In the genomic region with DNA sequence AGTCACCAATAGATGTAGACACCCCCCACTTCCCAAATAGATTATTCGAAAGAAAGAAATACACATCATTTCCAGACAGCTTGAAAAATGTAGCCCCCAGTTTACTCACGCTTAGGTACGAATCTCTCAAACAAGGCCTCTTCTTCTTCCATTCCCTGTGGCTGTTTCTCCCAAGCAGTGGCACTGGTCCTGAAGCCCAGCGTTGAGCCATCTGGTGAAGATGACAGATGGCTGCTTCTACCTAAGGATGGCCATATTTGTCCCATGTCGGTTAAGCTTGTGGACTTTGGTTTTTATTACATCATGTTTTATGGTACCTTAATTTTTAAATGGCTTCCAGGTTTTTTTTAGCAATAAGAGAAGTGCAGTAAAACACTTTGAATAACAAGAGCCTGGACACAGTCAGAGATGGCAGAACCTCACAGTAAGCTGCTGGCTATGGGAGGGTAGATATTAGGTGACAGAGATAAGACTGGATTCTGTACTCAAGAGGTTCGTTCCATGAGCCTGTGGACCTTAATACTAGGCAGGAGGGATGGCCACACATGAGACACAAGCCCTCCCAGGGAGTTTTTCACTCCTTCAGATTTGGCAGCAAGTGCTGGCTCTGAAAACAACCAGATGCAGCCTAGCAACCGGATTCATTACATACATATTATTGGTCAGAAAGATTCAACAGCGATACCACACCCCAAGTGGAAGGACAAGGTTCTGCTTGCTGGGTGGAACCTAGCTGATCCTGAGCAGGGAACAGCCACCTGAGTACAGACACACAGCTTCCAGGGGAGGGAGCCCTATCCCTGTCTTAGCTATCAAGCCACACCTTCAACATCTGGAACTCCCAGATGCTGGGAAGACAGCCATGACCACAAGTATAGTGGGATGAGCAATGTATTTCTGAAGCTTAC, we compare ENCODE assay signal across 10 mouse cellular contexts. TPM values are rescaled to one million over a fixed set of nuclear protein-coding genes. Genes with fewer than 3 reads are reported as not detected.
DNase-seq lines count a peak whose midpoint lies in the region; ATAC-seq and TF ChIP-seq lines count a peak whose summit lies in the region.
"Had no signal": no experiment of that assay in that cellular context is flagged by ENCODE, and none has a peak within 500 bp of the region (broad histone marks: within the 10 kb centered on the region; RNA-seq: fewer than 3 reads in every experiment).

No protein-coding gene starts in this region.

- H3K4me2 ChIP-seq in embryonic facial prominence, embryonic 11.5 days (ENCODE audit: low read depth, low read length), result no peak overlapping the region
- no peak overlapping the region for H3K4me2 ChIP-seq in neural tube, embryonic 15.5 days
- H3K4me2 ChIP-seq: embryonic facial prominence, embryonic 12.5 days; limb, embryonic 12.5 days had no signal

- no peaks in the 10 kb centered on the region for H3K9me3 ChIP-seq in embryonic facial prominence, embryonic 11.5 days (replicated peaks; ENCODE audit: control insufficient read depth, low read length)
- H3K9me3 ChIP-seq in embryonic facial prominence, embryonic 10.5 days, result no peaks in the 10 kb centered on the region
- H3K9me3 ChIP-seq in neural tube, embryonic 15.5 days (replicated peaks), result no peaks in the 10 kb centered on the region
- H3K9me3 ChIP-seq: embryonic facial prominence, embryonic 12.5 days; limb, embryonic 12.5 days had no signal

- TF ChIP-seq POLR2A in cortical plate, adult 2 months (IDR thresholded peaks at IDR 0.05; ENCODE audit: extremely low read depth, insufficient read depth, low read length), result no peak

- H3K9ac ChIP-seq in embryonic facial prominence, embryonic 11.5 days (replicated peaks; ENCODE audit: low read length), result no peak overlapping the region
- no peak overlapping the region for H3K9ac ChIP-seq in neural tube, embryonic 15.5 days (replicated peaks)
- H3K9ac ChIP-seq: embryonic facial prominence, embryonic 12.5 days; limb, embryonic 12.5 days had no signal

- no peak overlapping the region for H3K27ac ChIP-seq in embryonic facial prominence, embryonic 11.5 days (replicated peaks; ENCODE audit: low read depth, low read length)
- no peak overlapping the region for H3K27ac ChIP-seq in embryonic facial prominence, embryonic 10.5 days (replicated peaks)
- no peak overlapping the region for H3K27ac ChIP-seq in cortical plate, adult 2 months (ENCODE audit: insufficient read depth, low read length)
- no peak overlapping the region for H3K27ac ChIP-seq in neural tube, embryonic 15.5 days (replicated peaks)
- H3K27ac ChIP-seq: embryonic facial prominence, embryonic 12.5 days; limb, embryonic 12.5 days had no signal

- no peaks in the 10 kb centered on the region for H3K27me3 ChIP-seq in embryonic facial prominence, embryonic 11.5 days (ENCODE audit: control insufficient read depth, insufficient read depth, low read length)
- no peaks in the 10 kb centered on the region for H3K27me3 ChIP-seq in embryonic facial prominence, embryonic 10.5 days (replicated peaks; ENCODE audit: low read depth, poor library complexity, severe bottlenecking)
- no peaks in the 10 kb centered on the region for H3K27me3 ChIP-seq in neural tube, embryonic 15.5 days (replicated peaks)
- H3K27me3 ChIP-seq: embryonic facial prominence, embryonic 12.5 days had no signal

- WGBS in embryonic facial prominence, embryonic 11.5 days, result 80% methylated on average over 8 of the region's 8 CpGs
- 83% methylated on average over 8 of the region's 8 CpGs for WGBS in embryonic facial prominence, embryonic 10.5 days
- 78% methylated on average over 8 of the region's 8 CpGs for WGBS in neural tube, embryonic 15.5 days

- no peak for ATAC-seq in embryonic facial prominence, embryonic 11.5 days (replicated peaks; ENCODE audit: insufficient number of reproducible peaks, low FRiP score, low TSS enrichment, low read depth)
- ATAC-seq in neural tube, embryonic 15.5 days (ENCODE audit: low FRiP score), result no peak

- no peaks in the 10 kb centered on the region for H3K4me1 ChIP-seq in embryonic facial prominence, embryonic 11.5 days (ENCODE audit: control insufficient read depth, insufficient read depth, low read length)
- H3K4me1 ChIP-seq in embryonic facial prominence, embryonic 10.5 days, result no peaks in the 10 kb centered on the region
- peaks cover 1% of the 10 kb centered on the region; the same call in 1 of the 2 replicates for H3K4me1 ChIP-seq in cortical plate, adult 2 months (ENCODE audit: control insufficient read depth, insufficient read depth, low read length)
- no peaks in the 10 kb centered on the region for H3K4me1 ChIP-seq in neural tube, embryonic 15.5 days
- H3K4me1 ChIP-seq: embryonic facial prominence, embryonic 12.5 days; limb, embryonic 12.5 days had no signal

- 0 out of 2 replicates have a peak, but pooled peaks have one; percentile 13 for TF ChIP-seq CTCF in cortical plate, adult 2 months (IDR thresholded peaks at IDR 0.05; ENCODE audit: extremely low read depth, insufficient read depth, low read length)

- no peaks in the 10 kb centered on the region for H3K36me3 ChIP-seq in embryonic facial prominence, embryonic 11.5 days (replicated peaks; ENCODE audit: control insufficient read depth, insufficient read depth, low read depth, low read length)
- no peaks in the 10 kb centered on the region for H3K36me3 ChIP-seq in embryonic facial prominence, embryonic 10.5 days (replicated peaks)
- no peaks in the 10 kb centered on the region for H3K36me3 ChIP-seq in neural tube, embryonic 15.5 days
- H3K36me3 ChIP-seq: embryonic facial prominence, embryonic 12.5 days; limb, embryonic 12.5 days had no signal

- H3K4me3 ChIP-seq in embryonic facial prominence, embryonic 11.5 days (ENCODE audit: low read depth, low read length), result no peak overlapping the region
- H3K4me3 ChIP-seq in embryonic facial prominence, embryonic 10.5 days, result no peak overlapping the region
- H3K4me3 ChIP-seq in cortical plate, adult 2 months (ENCODE audit: insufficient read depth, low read length), result no peak overlapping the region
- H3K4me3 ChIP-seq in neural tube, embryonic 15.5 days (replicated peaks), result no peak overlapping the region
- H3K4me3 ChIP-seq: embryonic facial prominence, embryonic 12.5 days; limb, embryonic 12.5 days had no signal

- peak; percentile 18 for DNase-seq in embryonic facial prominence, embryonic 11.5 days (ENCODE audit: low spot score)
- no peak for DNase-seq in embryonic facial prominence, embryonic 10.5 days (ENCODE audit: low spot score)
- peak; percentile 91 for DNase-seq in 3T3-L1 (ENCODE audit: low read depth, low spot score)
- peak; percentile 9 to 25 for DNase-seq in layer of hippocampus, adult 8-10 months (ENCODE audit: low spot score in 2 of 2)
- DNase-seq in telencephalon, adult 2 months (ENCODE audit: low read depth, low spot score), result peak; percentile 38
- DNase-seq in thymus, postnatal 25 days, result no peak

RNA-seq across cellular contexts. Expression of a gene that starts 59.4 kb away (rescaled TPM):
- polyA plus RNA-seq in embryonic facial prominence, embryonic 11.5 days (2014; fragmentation: Nextera tagmentation; extraction: Ambion mirVana), result 0.41 and 1.6 TPM in 2 replicates
- 0.55 and 0.60 TPM in 2 replicates for polyA plus RNA-seq in embryonic facial prominence, embryonic 10.5 days (2016; fragmentation: Nextera tagmentation; extraction: Ambion mirVana)
- 0.06 and 0.23 TPM in 2 replicates for polyA plus RNA-seq in cortical plate, adult 2 months (2012; rRNA removed)
- not detected for total RNA-seq in layer of hippocampus, adult 8-10 months (2022)
- 1.1 TPM in 1 of 2 replicates, not detected in the other for polyA plus RNA-seq in neural tube, embryonic 15.5 days (2015; fragmentation: Nextera tagmentation; extraction: Ambion mirVana)

Comparison
In these comparisons a context has a peak if more than half of its experiments do, and no peak if none do; other contexts are left out.
1. DNase-seq: peak in embryonic facial prominence, embryonic 11.5 days (single experiment), 3T3-L1 (single experiment), layer of hippocampus, adult 8-10 months (2 of 2) and telencephalon, adult 2 months (single experiment); none in embryonic facial prominence, embryonic 10.5 days (single experiment) and thymus, postnatal 25 days (single experiment).